Mouse (Mus musculus): ENCODE measurements around the gene Cacna2d2. TPM values are rescaled to one million over a fixed set of nuclear protein-coding genes. Genes with fewer than 3 reads are reported as not detected.

Gene Cacna2d2
- polyA plus RNA-seq, 1 experiment = 5.3 TPM

GRCm38 (mm10) chr9:107384396-107384795 lies 15.0 kb upstream of the Cacna2d2 start:
- no peak overlapping the region for H3K4me3 ChIP-seq (ENCODE audit: low read depth, low read length)
- no peaks in the 10 kb centered on the region for H3K4me1 ChIP-seq (ENCODE audit: control insufficient read depth, insufficient read depth, insufficient read length, low read length)
- TF ChIP-seq POLR2A (IDR thresholded peaks at IDR 0.05; ENCODE audit: low read depth, low read length) (no peak), CTCF (IDR thresholded peaks at IDR 0.05; ENCODE audit: extremely low read depth, insufficient read length, insufficient replicate concordance, low read depth, low read length) (no peak)
- no peak overlapping the region for H3K27ac ChIP-seq (ENCODE audit: insufficient read depth, low read depth, low read length)
- H3K36me3 ChIP-seq (ENCODE audit: control insufficient read depth, insufficient read depth, low read length) = no peaks in the 10 kb centered on the region
- H3K27me3 ChIP-seq (ENCODE audit: control insufficient read depth, insufficient read depth, low read length) = no peaks in the 10 kb centered on the region; the same call in 1 of the 2 replicates
- WGBS = 36% methylated on average over 3 of the region's 3 CpGs

GRCm38 (mm10) chr9:107386722-107387121 lies 12.7 kb upstream of the Cacna2d2 start:
- Histone ChIP-seq H3K27me3 (ENCODE audit: control insufficient read depth, insufficient read depth, low read length) (no peaks in the 10 kb centered on the region; the same call in 1 of the 2 replicates), H3K27ac (ENCODE audit: insufficient read depth, low read depth, low read length) (no peak overlapping the region), H3K4me3 (ENCODE audit: low read depth, low read length) (no peak overlapping the region), H3K4me1 (ENCODE audit: control insufficient read depth, insufficient read depth, insufficient read length, low read length) (no peaks in the 10 kb centered on the region), H3K36me3 (ENCODE audit: control insufficient read depth, insufficient read depth, low read length) (no peaks in the 10 kb centered on the region)
- WGBS = 50% methylated on average over 3 of the region's 3 CpGs
- TF ChIP-seq CTCF (IDR thresholded peaks at IDR 0.05; ENCODE audit: extremely low read depth, insufficient read length, insufficient replicate concordance, low read depth, low read length) (peak; percentile 59; the same call in 1 of the 2 replicates), POLR2A (IDR thresholded peaks at IDR 0.05; ENCODE audit: low read depth, low read length) (no peak)

- H3K4me3 ChIP-seq (ENCODE audit: low read depth, low read length) = no peak overlapping the region
- H3K36me3 ChIP-seq (ENCODE audit: control insufficient read depth, insufficient read depth, low read length) = no peaks in the 10 kb centered on the region
- WGBS = 87% methylated on average over 3 of the region's 3 CpGs
- H3K27ac ChIP-seq (ENCODE audit: insufficient read depth, low read depth, low read length) = no peak overlapping the region
- TF ChIP-seq CTCF (IDR thresholded peaks at IDR 0.05; ENCODE audit: extremely low read depth, insufficient read length, insufficient replicate concordance, low read depth, low read length) (no peak), POLR2A (IDR thresholded peaks at IDR 0.05; ENCODE audit: low read depth, low read length) (no peak)
- no peaks in the 10 kb centered on the region; the same call in 1 of the 2 replicates for H3K27me3 ChIP-seq (ENCODE audit: control insufficient read depth, insufficient read depth, low read length)
- no peaks in the 10 kb centered on the region for H3K4me1 ChIP-seq (ENCODE audit: control insufficient read depth, insufficient read depth, insufficient read length, low read length)
Observed at GRCm38 (mm10) chr9:107387708-107388107, 11.7 kb upstream of the Cacna2d2 start.

- no peak for TF ChIP-seq CTCF (IDR thresholded peaks at IDR 0.05; ENCODE audit: extremely low read depth, insufficient read length, insufficient replicate concordance, low read depth, low read length)
- TF ChIP-seq POLR2A (IDR thresholded peaks at IDR 0.05; ENCODE audit: low read depth, low read length) = no peak
- no peaks in the 10 kb centered on the region for H3K4me1 ChIP-seq (ENCODE audit: control insufficient read depth, insufficient read depth, insufficient read length, low read length)
- no peak overlapping the region for H3K4me3 ChIP-seq (ENCODE audit: low read depth, low read length)
- no peak overlapping the region for H3K27ac ChIP-seq (ENCODE audit: insufficient read depth, low read depth, low read length)
- 31% methylated on average over 2 of the region's 2 CpGs for WGBS
- H3K36me3 ChIP-seq (ENCODE audit: control insufficient read depth, insufficient read depth, low read length) = no peaks in the 10 kb centered on the region
- no peaks in the 10 kb centered on the region; the same call in 1 of the 2 replicates for H3K27me3 ChIP-seq (ENCODE audit: control insufficient read depth, insufficient read depth, low read length)
Observed at GRCm38 (mm10) chr9:107388263-107388662, 11.1 kb upstream of the Cacna2d2 start.

- no peak overlapping the region for H3K4me3 ChIP-seq (ENCODE audit: low read depth, low read length)
- no peak overlapping the region for H3K27ac ChIP-seq (ENCODE audit: insufficient read depth, low read depth, low read length)
- no peaks in the 10 kb centered on the region for H3K36me3 ChIP-seq (ENCODE audit: control insufficient read depth, insufficient read depth, low read length)
- 21% methylated on average over 4 of the region's 4 CpGs for WGBS
- TF ChIP-seq POLR2A (IDR thresholded peaks at IDR 0.05; ENCODE audit: low read depth, low read length) (no peak), CTCF (IDR thresholded peaks at IDR 0.05; ENCODE audit: extremely low read depth, insufficient read length, insufficient replicate concordance, low read depth, low read length) (no peak)
- peaks cover 27% of the 10 kb centered on the region for H3K27me3 ChIP-seq (ENCODE audit: control insufficient read depth, insufficient read depth, low read length)
- peaks cover 5% of the 10 kb centered on the region for H3K4me1 ChIP-seq (ENCODE audit: control insufficient read depth, insufficient read depth, insufficient read length, low read length)
Observed at GRCm38 (mm10) chr9:107396397-107396796, 3.0 kb upstream of the Cacna2d2 start.

- no peaks in the 10 kb centered on the region for H3K36me3 ChIP-seq (ENCODE audit: control insufficient read depth, insufficient read depth, low read length)
- 26% methylated on average over 11 of the region's 11 CpGs for WGBS
- peaks cover 5% of the 10 kb centered on the region for H3K4me1 ChIP-seq (ENCODE audit: control insufficient read depth, insufficient read depth, insufficient read length, low read length)
- TF ChIP-seq POLR2A (IDR thresholded peaks at IDR 0.05; ENCODE audit: low read depth, low read length) (no peak), CTCF (IDR thresholded peaks at IDR 0.05; ENCODE audit: extremely low read depth, insufficient read length, insufficient replicate concordance, low read depth, low read length) (no peak)
- H3K27ac ChIP-seq (ENCODE audit: insufficient read depth, low read depth, low read length) = no peak overlapping the region
- H3K27me3 ChIP-seq (ENCODE audit: control insufficient read depth, insufficient read depth, low read length) = peaks cover 37% of the 10 kb centered on the region
- no peak overlapping the region for H3K4me3 ChIP-seq (ENCODE audit: low read depth, low read length)
Observed at GRCm38 (mm10) chr9:107398968-107399367, 444 bp upstream of the Cacna2d2 start.

GRCm38 (mm10) chr9:107400060-107400511 lies 674 bp downstream of the Cacna2d2 start:
- Histone ChIP-seq H3K27me3 (ENCODE audit: control insufficient read depth, insufficient read depth, low read length) (peaks cover 37% of the 10 kb centered on the region), H3K36me3 (ENCODE audit: control insufficient read depth, insufficient read depth, low read length) (no peaks in the 10 kb centered on the region), H3K4me1 (ENCODE audit: control insufficient read depth, insufficient read depth, insufficient read length, low read length) (peaks cover 5% of the 10 kb centered on the region), H3K27ac (ENCODE audit: insufficient read depth, low read depth, low read length) (no peak overlapping the region), H3K4me3 (ENCODE audit: low read depth, low read length) (peak overlapping the region; percentile 45)
- TF ChIP-seq POLR2A (IDR thresholded peaks at IDR 0.05; ENCODE audit: low read depth, low read length) (no peak), CTCF (IDR thresholded peaks at IDR 0.05; ENCODE audit: extremely low read depth, insufficient read length, insufficient replicate concordance, low read depth, low read length) (no peak)
- WGBS = 3% methylated on average over 45 of the region's 45 CpGs

All from small intestine, adult 2 months (tissue).